Mouse (Mus musculus): ENCODE results near the gene Ldah. TPM values are rescaled to one million over a fixed set of nuclear protein-coding genes. Genes with fewer than 3 reads are reported as not detected.

Gene Ldah
- polyA plus RNA-seq, 1 experiment from 2014 or later = 69.1 TPM

- H3K27ac ChIP-seq (replicated peaks) = no peak overlapping the region
- no peak overlapping the region for H3K4me2 ChIP-seq
- ATAC-seq (ENCODE audit: low read depth) = no peak
- H3K27me3 ChIP-seq = no peaks in the 10 kb centered on the region
- 80% methylated on average over 10 of the region's 10 CpGs for WGBS
- H3K9ac ChIP-seq = no peak overlapping the region
- H3K4me1 ChIP-seq (replicated peaks) = 0 out of 2 replicates have a peak, but pooled peaks cover 9% of the 10 kb centered on the region
- H3K36me3 ChIP-seq = peaks cover 38% of the 10 kb centered on the region
- H3K4me3 ChIP-seq = no peak overlapping the region
- no peaks in the 10 kb centered on the region for H3K9me3 ChIP-seq
Observed at GRCm38 (mm10) chr12:8321506-8321905, 113.6 kb downstream of the Ldah start.

- Histone ChIP-seq H3K9ac (no peak overlapping the region), H3K9me3 (no peaks in the 10 kb centered on the region), H3K27ac (replicated peaks) (no peak overlapping the region), H3K4me1 (replicated peaks) (peaks cover 23% of the 10 kb centered on the region), H3K36me3 (peaks cover 31% of the 10 kb centered on the region), H3K27me3 (no peaks in the 10 kb centered on the region), H3K4me3 (no peak overlapping the region), H3K4me2 (no peak overlapping the region)
- ATAC-seq (ENCODE audit: low read depth) = no peak
- WGBS = 90% methylated on average over 10 of the region's 10 CpGs
Observed at GRCm38 (mm10) chr12:8324086-8324485, 116.2 kb downstream of the Ldah start.

GRCm38 (mm10) chr12:8325245-8325942 is 117.5 kb downstream of the Ldah start:
- Histone ChIP-seq H3K4me3 (no peak overlapping the region), H3K9ac (no peak overlapping the region), H3K9me3 (no peaks in the 10 kb centered on the region), H3K36me3 (peaks cover 31% of the 10 kb centered on the region), H3K4me1 (replicated peaks) (peaks cover 23% of the 10 kb centered on the region), H3K27ac (replicated peaks) (no peak overlapping the region), H3K4me2 (no peak overlapping the region), H3K27me3 (no peaks in the 10 kb centered on the region)
- ATAC-seq (ENCODE audit: low read depth) = no peak
- WGBS = 90% methylated on average over 13 of the region's 13 CpGs

GRCm38 (mm10) chr12:8325943-8326522 is 118.1 kb downstream of the Ldah start:
- 82% methylated on average over 17 of the region's 17 CpGs for WGBS
- no peak for ATAC-seq (ENCODE audit: low read depth)

GRCm38 (mm10) chr12:8326825-8327674 is 119.1 kb downstream of the Ldah start:
- ATAC-seq (ENCODE audit: low read depth) = peak; percentile 94
- Histone ChIP-seq H3K4me1 (replicated peaks) (peaks cover 23% of the 10 kb centered on the region), H3K27me3 (no peaks in the 10 kb centered on the region), H3K4me3 (no peak overlapping the region), H3K9ac (peak overlapping the region; percentile 66), H3K27ac (replicated peaks) (peak overlapping the region; percentile 83), H3K36me3 (peaks cover 29% of the 10 kb centered on the region), H3K9me3 (no peaks in the 10 kb centered on the region), H3K4me2 (peak overlapping the region; percentile 18; the same call in 1 of the 2 replicates)
- 21% methylated on average over 17 of the region's 17 CpGs for WGBS

More at GRCm38 (mm10) chr12:8325943-8326522, 118.1 kb downstream of the Ldah start:
- Histone ChIP-seq H3K4me1 (replicated peaks) (peaks cover 19% of the 10 kb centered on the region), H3K27me3 (no peaks in the 10 kb centered on the region), H3K4me3 (no peak overlapping the region), H3K27ac (replicated peaks) (0 out of 2 replicates have a peak overlapping the region, but pooled peaks have one; percentile 0), H3K9me3 (no peaks in the 10 kb centered on the region), H3K9ac (no peak overlapping the region), H3K4me2 (no peak overlapping the region), H3K36me3 (peaks cover 34% of the 10 kb centered on the region)

GRCm38 (mm10) chr12:8327675-8328053 is 119.8 kb downstream of the Ldah start:
- no peak for ATAC-seq (ENCODE audit: low read depth)
- peak overlapping the region; percentile 66 for H3K9ac ChIP-seq
- H3K27ac ChIP-seq (replicated peaks) = peak overlapping the region; percentile 83
- H3K9me3 ChIP-seq = no peaks in the 10 kb centered on the region
- H3K4me2 ChIP-seq = no peak overlapping the region
- H3K36me3 ChIP-seq = peaks cover 29% of the 10 kb centered on the region
- H3K27me3 ChIP-seq = no peaks in the 10 kb centered on the region
- peaks cover 27% of the 10 kb centered on the region for H3K4me1 ChIP-seq (replicated peaks)
- no peak overlapping the region for H3K4me3 ChIP-seq
- WGBS = 42% methylated on average over 1 of the region's 1 CpGs

- H3K36me3 ChIP-seq = peaks cover 26% of the 10 kb centered on the region
- ATAC-seq (ENCODE audit: low read depth) = no peak
- H3K27me3 ChIP-seq = no peaks in the 10 kb centered on the region
- H3K4me1 ChIP-seq (replicated peaks) = peaks cover 27% of the 10 kb centered on the region
- H3K9me3 ChIP-seq = no peaks in the 10 kb centered on the region
- H3K4me2 ChIP-seq = no peak overlapping the region
- no peak overlapping the region for H3K9ac ChIP-seq
- no peak overlapping the region for H3K4me3 ChIP-seq
- 91% methylated on average over 7 of the region's 7 CpGs for WGBS
- no peak overlapping the region for H3K27ac ChIP-seq (replicated peaks)
Observed at GRCm38 (mm10) chr12:8329236-8329635, 121.3 kb downstream of the Ldah start.

GRCm38 (mm10) chr12:8331489-8332173 is 123.7 kb downstream of the Ldah start:
- no peaks in the 10 kb centered on the region for H3K9me3 ChIP-seq
- H3K4me1 ChIP-seq (replicated peaks) = peaks cover 27% of the 10 kb centered on the region
- H3K27ac ChIP-seq (replicated peaks) = peak overlapping the region; percentile 67
- ATAC-seq (ENCODE audit: low read depth) = no peak
- peak overlapping the region; percentile 53 for H3K9ac ChIP-seq
- H3K4me2 ChIP-seq = 0 out of 2 replicates have a peak overlapping the region, but pooled peaks have one; percentile 14
- H3K4me3 ChIP-seq = no peak overlapping the region
- 63% methylated on average over 14 of the region's 14 CpGs for WGBS
- H3K27me3 ChIP-seq = no peaks in the 10 kb centered on the region
- peaks cover 29% of the 10 kb centered on the region for H3K36me3 ChIP-seq

- ATAC-seq (ENCODE audit: low read depth) = 0 out of 2 replicates have a peak, but pooled peaks have one; percentile 13
- peak overlapping the region; percentile 67 for H3K27ac ChIP-seq (replicated peaks)
Observed at GRCm38 (mm10) chr12:8332174-8332542, 124.3 kb downstream of the Ldah start.

GRCm38 (mm10) chr12:8333617-8334016 is 125.7 kb downstream of the Ldah start:
- H3K27me3 ChIP-seq = no peaks in the 10 kb centered on the region
- WGBS = 86% methylated on average over 8 of the region's 8 CpGs

More at GRCm38 (mm10) chr12:8332174-8332542, 124.3 kb downstream of the Ldah start:
- no peaks in the 10 kb centered on the region for H3K27me3 ChIP-seq
- peaks cover 34% of the 10 kb centered on the region for H3K36me3 ChIP-seq
- peak overlapping the region; percentile 14; the same call in 1 of the 2 replicates for H3K4me2 ChIP-seq
- peak overlapping the region; percentile 53 for H3K9ac ChIP-seq
- WGBS = 41% methylated on average over 5 of the region's 5 CpGs
- no peak overlapping the region for H3K4me3 ChIP-seq
- H3K4me1 ChIP-seq (replicated peaks) = peaks cover 24% of the 10 kb centered on the region
- H3K9me3 ChIP-seq = no peaks in the 10 kb centered on the region

GRCm38 (mm10) chr12:8334261-8334660 is 126.4 kb downstream of the Ldah start:
- peaks cover 32% of the 10 kb centered on the region for H3K4me1 ChIP-seq (replicated peaks)
- peaks cover 35% of the 10 kb centered on the region for H3K36me3 ChIP-seq
- no peaks in the 10 kb centered on the region for H3K27me3 ChIP-seq
- H3K4me3 ChIP-seq = no peak overlapping the region
- no peak overlapping the region for H3K27ac ChIP-seq (replicated peaks)
- no peak for ATAC-seq (ENCODE audit: low read depth)
- no peaks in the 10 kb centered on the region for H3K9me3 ChIP-seq
- H3K4me2 ChIP-seq = no peak overlapping the region
- 92% methylated on average over 4 of the region's 4 CpGs for WGBS
- H3K9ac ChIP-seq = no peak overlapping the region

More at GRCm38 (mm10) chr12:8333617-8334016, 125.7 kb downstream of the Ldah start:
- Histone ChIP-seq H3K9me3 (no peaks in the 10 kb centered on the region), H3K27ac (replicated peaks) (no peak overlapping the region), H3K4me3 (no peak overlapping the region), H3K9ac (no peak overlapping the region; the same call in 1 of the 2 replicates), H3K36me3 (peaks cover 38% of the 10 kb centered on the region), H3K4me1 (replicated peaks) (peaks cover 26% of the 10 kb centered on the region), H3K4me2 (no peak overlapping the region)
- no peak for ATAC-seq (ENCODE audit: low read depth)

Data from neural tube, embryonic 13.5 days (tissue).